Mouse (Mus musculus): Measurements from ENCODE around the gene Gale.

DNA sequence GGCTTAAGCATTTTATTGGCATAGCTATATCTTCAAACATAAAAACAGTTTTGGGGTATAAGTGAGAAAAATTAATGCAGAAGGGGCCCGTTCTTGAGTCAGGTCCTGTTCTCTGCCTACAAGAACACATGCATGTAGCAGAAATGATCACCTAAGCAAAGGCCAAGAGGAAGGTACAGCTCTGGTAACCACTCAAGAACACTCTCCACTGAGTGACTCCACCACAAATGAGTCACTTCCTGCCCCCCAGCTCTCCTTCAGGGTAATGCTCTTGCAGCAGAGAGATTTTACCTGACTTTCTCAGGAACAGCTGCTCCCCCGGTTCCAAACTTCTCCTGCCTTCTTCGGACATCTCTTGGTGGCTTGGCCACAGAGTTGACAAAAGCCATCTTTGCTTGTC lies 43.3 kb downstream of the Gale start:
- TF ChIP-seq TCF12 (IDR thresholded peaks at IDR 0.05; ENCODE audit: low read depth, low read length) (no peak), MAX (IDR thresholded peaks at IDR 0.05; ENCODE audit: low read length) (no peak), POLR2A (IDR thresholded peaks at IDR 0.05; ENCODE audit: low read depth, low read length) (no peak), CTCF (conservative IDR thresholded peaks at IDR 0.05 in 1 of 2, IDR thresholded peaks at IDR 0.05 in 1 of 2; ENCODE audit: low read depth in 2 of 2, low read length in 2 of 2) (no peak)

All from CH12.LX (cell line).